Mouse (Mus musculus) regulatory T cell (primary cell): ENCODE results near the gene Ctc1.
"Not testable (repeated sequence)": the region's sequence is repeated elsewhere in the genome, so short reads cannot be mapped to it uniquely, and the experiment has no call there.

Experiments used
- in situ Hi-C: fragments of 300-600 bp; cut with MboI, MseI; formaldehyde crosslinking; loops from one replicate; pipeline ENCODE4 v1.15.1; 2025; ENCODE audit warnings: high pct_unique_total_duplicates

Ctc1 gene

DNA sequence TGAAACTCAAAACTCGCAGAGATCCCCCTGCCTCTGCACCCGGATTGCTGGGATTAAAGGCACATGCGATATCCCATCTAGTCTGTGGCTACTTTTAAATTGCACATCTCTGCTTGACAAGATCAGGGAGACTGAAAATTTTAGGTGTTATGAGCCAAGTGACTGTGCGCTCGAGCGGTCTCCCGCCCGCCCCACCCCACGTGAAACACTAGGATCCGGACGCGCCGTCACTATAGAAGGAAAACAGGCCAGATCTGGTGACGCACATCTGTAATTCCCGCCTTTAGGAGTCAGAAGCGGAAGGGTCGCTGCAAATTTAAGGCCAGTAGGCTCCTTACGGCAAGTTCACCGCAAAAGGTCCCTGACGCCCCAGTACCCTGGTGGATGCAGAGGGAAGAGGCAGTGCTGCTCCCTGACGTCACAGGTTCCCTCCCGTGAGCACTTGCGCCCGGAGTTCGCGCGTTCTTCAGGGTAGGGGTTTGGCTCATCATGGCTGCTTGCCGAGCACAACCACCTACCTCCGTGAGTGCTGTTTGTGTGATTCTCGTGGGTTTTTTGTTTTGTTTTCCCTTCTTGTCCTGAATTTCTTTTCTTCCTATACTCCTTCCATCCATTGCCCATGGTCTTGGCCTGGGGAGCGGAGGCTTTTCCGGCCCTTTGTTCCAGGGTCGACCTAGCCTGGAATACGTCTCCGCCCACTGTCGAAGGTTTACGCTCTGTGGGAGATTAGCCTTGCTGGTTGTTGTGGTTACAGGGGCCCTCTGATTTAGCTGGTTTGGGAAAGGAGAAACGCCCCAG, at the start of gene Ctc1:
Ctc1 (plus strand) TSS at position 268 of the 798 bp plus-strand sequence.
- in situ Hi-C loops: no loop called here

DNA sequence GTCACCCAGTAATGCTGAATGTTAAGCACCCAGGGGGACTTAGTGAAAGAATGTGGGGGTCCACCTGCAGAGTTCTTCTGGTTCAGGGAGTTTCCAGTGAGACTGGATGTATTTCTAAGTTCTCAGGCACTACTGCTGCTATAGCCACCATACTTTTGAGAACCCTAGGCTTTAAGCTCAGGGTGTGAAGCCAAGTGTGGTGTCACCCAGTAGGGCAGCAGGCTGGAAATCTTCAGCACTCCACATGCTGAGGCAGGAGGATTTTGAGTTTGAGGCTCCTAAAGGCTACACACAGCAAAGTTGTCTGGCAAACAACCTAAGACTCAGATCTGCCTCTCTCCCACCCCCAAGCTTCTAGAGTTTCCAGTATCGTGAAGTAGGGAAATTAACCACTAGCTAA, 49.2 kb upstream of the Ctc1 start:
- in situ Hi-C loops: no loop called here

DNA sequence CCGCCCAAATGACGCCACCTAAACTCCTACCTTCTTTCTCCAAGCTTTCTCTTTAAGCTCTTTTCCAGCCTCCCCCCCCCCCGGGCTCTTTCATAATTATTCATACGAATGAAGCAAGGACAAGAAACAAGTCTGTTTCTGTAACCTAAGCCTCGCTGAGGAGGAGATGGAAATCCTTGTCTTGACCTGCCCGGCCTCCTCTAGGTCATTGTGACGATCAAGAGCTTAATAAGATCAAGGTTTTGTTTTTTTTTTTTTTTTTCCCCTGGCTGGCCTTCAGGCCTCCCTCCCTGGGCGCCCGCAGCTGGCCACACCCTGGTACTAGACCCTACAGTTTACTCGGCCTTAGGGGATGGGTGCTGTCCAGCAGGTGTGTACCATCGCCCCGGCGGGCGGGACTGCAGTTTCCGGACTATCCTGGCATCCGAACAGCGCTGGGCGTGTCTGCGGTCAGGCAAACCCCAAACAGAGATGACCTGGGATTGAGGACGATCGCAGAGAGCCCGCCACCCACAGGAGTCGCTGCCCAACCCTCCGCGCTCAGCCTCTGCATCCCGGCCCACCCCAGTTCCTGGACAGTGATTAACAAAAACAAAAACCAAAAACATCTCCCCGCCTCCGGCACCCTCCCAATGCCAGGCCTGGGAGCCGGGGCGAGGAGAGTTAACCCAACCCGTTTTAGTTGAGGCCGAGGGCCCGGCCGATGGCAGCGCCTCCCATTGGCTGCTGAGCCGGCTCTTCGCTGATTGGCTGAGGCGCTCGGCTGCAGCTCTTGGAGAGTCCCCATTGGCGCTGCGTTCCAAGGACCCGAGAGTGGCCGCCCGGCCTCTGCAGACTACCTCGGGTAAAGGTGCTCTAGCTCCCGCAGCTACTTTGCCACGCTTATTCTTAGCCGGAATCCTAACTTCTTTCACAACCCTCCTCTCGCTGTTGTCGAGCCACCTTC, 48.1 kb upstream of the Ctc1 start, which contains the start of gene Slc25a35:
Slc25a35 (plus strand) TSS at position 795 of the 946 bp plus-strand sequence.
- in situ Hi-C loops: no loop called here

DNA sequence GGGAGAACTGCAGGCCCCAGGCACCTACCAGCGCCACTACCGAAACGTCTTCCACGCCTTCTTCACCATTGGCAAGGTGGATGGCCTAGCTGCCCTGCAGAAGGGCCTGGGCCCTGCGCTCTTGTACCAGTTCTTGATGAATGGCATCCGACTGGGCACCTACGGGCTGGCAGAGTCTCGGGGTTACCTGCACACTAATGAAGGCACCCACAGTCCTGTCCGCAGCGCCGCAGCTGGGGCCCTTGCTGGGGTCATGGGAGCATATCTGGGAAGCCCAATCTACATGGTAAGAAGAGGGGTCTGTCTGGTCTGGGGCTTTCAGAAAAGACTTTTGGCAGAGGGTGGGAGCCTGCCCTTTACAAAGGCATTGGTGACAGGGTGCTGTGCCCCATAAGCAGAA, 47.0 kb upstream of the Ctc1 start:
- in situ Hi-C loops: no loop called here

DNA sequence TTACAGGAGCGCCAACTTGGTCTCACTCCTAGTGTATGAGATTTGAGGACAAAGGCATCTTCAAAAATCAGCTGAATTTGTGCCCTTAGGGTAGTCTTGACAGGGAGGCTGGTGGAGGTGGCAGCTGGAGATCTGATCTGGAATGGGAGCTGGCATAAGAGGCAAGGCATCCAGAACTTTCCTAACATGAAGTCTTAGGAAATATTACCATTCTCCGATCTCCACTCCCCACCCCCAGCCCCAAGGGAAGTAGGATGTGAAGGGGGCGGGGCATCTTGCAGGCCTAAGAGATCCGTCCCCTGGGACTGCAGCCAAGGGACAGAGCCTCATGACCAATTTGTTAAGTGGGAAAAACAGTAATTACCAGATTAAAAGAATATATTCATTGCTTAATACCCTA, 45.5 kb upstream of the Ctc1 start:
- in situ Hi-C loops: no loop called here

DNA sequence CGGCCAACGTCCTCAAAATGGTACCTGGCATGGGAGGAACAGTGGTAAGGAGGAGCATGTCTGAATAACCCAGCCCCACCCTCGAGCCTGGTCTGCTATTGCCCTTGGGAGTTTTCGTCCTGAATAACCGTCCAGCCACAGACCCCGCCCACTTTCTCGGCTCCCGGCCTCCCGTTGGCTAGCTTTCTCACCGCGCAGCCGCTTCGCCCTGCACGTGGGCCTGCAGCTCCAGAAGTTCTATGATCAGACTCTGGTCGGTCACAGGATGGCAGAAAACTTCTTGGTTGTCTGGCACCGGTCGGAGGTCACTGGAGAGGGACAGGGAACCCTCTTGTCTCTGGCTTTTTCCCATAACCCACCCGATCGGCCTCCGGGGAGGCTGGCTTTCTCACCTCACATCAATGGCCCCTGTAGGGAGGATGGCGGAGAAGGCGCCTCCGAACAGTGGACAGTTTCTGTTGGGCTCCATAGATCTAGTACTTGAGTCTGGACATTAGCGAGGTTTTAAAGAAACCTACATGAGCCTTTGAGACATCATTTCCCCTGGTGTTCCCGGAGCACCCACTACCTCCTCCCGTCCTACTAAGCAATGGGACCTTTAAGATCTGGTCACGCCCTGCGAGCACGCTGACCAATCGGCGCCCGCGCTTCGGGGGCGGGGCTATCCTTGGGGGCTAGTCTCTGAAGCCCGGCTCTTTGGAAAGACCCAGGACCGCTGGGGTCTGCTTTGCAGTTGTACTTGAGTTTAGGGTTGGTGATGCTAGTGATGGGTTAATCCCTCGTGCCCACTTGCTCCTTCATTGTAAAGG, 42.3 kb upstream of the Ctc1 start:
- in situ Hi-C loops: not testable (repeated sequence)

DNA sequence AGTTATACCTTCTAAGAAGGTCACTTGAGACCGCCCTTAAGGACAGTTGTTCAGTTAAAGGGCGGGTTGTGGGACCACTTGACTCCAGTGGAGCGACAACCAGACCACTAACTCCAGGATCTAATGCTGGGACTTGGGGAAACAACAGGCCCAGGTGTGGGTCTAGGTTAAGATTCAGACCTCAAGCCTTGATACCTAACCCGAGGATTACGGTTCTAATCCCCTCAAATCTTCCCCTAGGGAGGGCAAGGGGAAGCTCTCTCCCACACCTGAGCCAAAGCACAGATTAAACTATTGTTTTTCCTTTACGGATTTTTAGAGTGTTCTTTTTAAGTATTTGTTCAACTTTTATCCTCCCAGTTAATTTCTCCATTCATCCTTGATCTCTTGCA, 41.7 kb upstream of the Ctc1 start:
- in situ Hi-C loops: no loop called here

DNA sequence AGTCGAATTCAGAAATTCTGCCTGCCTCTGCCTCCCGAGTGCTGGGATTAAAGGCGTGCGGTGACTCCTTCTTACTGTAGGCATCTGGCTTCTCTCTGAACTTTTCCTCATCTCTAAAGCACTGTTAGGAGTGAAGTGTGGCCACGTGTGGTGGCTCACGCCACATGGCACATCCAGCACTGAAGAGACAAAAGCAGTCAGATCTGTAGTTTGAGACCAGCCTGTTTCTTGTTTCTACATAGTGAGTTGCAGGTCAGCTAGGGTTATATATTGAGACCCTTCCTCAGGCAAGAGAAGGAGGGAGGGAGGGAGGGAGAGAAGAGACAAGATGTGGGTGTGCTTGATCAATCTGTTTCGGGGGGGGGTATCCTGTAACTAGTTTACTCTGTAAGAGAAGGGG, 40.6 kb upstream of the Ctc1 start, which contains the start of gene Rangrf:
Rangrf (minus strand) TSS at position 101 of the 400 bp plus-strand sequence.
- in situ Hi-C loops: no loop called here

DNA sequence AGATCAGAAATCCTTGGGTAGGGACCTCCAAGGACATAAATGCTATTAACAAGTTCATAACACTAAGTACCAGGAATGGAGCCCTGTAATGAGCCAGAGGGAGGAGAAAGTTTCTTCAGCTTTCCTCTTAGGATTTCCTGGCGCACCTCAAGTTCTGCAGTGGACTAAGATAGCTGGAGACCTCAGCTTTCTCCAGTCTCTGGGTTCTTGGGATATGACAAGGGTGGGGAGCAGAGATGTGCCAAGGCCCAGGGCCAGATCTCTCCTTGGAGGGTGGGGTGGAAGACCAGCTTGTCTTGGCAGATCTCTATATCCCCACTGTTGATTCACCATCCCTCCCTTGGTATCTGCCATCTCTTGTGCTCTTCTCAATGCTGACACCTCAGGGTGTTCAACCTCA, 40.1 kb upstream of the Ctc1 start:
- in situ Hi-C loops: no loop called here

DNA sequence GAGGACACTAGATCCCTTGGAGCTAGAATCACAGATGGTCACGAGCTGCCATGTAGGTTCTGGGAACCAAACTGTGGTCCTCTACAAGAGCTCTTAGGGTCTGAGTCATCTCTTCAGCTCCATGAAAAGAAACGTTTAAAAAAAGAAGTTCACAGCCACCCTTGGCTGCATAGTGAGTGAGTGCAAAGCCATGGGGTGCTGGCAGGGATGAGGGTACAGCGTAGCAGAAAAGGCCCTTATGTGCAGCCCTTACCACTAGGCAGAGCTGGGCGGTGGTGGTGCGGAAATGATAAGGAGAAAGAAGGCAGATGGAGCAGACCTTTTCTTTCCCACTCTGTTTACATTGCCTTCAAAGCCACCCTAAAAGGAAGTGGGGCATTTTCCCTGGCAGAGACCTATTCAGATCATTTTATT, 36.4 kb upstream of the Ctc1 start:
- in situ Hi-C loops: no loop called here

DNA sequence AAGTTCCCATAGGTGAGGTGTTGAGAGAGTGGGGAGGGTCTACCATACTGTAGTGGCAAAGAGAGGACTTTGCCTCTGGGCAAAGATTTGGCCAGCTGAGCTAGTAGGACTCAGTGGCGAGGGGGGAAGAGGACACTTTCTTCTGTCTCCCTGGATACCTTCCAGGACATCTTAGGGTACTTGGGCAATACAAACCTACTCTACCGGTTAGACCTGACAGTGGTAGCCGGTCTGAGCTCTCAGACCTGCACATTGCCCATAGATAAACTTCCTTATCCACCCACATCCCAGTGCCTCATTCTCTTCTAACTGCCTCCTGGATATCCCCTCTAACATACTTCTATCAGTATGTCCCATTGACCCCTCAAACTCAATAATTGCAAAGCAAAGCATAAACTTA, 34.8 kb upstream of the Ctc1 start:
- in situ Hi-C loops: no loop called here

DNA sequence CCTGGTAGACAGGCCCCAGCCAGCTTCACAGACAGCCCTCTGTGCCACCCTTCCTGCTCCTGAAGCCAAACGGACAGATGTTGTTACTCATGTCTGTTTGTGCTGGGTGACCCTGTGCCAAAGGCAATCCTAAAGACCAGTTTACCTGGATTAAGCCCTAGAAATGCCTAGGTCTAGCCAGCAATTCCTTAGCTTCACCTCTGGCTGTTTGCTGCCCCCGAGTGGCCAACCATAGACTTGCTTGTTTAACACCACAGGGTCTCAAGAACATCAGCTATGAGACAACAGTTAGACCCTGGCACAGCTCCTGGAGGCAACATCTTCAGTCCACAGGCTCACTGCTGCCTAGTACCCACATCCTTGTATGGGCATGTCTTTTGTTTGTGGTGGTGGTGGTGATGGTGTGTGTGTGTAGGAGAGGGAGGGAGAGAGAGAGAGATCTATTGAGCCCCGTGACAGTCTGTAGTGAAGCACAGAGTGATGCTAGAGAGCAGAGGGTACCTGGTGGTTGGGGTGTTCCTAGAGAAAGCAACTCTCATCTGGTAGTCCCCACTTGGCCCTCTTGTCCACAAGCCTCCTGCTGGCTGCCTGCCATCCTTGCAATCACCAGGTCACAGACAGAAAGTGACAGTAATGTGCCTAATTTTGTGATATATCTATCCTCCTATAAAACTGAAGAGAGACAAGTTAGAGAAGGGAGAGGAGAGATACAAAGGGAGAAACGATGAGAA, 32.9 kb upstream of the Ctc1 start:
- in situ Hi-C loops: no loop called here

DNA sequence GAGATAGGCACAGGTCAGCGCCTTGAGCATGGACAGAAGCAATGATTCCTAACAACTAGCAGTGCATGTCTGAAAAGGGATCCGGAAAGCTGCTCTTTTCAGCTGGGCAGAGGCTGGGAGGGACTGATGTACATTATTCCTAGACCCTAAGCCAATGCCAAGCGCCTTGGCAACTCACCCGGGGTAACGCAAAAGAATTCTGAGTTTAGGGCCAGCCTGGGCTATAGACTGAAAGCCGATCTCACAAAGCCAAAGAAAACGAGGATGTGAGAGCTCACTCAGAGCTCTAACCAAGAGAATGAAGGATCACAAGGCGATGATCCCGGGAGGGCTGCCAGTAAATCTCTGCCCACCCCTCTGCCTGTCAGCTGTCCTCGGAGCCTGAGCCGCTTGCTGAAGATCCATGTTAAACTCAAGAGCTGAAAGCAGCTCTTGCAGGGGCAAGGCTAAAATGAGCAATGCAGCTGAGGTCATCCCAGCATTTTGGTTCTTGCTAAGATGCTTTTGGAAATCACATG, 28.3 kb upstream of the Ctc1 start:
- in situ Hi-C loops: loop anchor here (5.0 kb wide), 1 partner anchor 75 kb away; no protein-coding TSS in a partner anchor

DNA sequence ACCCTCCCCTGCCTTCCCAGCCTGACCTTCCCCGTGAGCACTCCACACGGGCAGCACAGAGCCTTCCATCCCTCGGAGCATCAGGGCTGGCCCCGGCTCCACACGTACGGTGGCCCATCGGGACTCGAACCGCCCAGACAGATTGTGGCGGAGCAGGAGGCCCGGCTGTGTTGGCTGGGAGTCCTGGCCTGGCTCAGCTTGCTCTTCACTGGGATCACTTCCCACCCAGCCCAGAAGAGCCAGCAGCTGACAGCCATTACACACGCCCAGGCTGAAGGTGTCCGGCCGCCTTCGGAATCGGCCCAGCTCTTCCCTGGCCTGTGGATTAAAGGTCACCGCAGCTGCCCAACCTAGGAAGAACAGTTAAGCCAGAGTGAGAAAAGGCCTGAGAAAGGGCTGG, 27.4 kb upstream of the Ctc1 start:
- in situ Hi-C loops: loop anchor here (5.0 kb wide), 1 partner anchor 76 kb away; no protein-coding TSS in a partner anchor

DNA sequence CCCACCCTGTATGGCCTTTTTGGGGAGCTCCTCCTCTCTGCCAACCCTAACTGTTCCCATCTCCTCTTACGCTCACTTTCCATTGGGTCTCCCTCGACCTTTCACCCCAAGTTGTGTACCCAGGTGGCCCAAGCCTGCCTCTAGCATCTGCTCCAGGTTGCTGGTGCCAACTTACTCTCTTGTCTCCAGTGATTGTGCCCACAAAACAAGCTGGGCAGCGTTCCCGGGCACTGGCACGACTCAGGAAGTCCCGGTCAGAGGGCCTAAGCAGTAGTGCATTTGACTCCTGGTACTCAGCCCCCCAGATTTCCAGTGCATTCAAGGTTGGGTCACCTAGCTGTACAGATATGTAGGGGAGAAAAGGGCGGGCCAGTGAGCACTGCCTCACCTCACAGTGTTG, 22.6 kb upstream of the Ctc1 start:
- in situ Hi-C loops: no loop called here

DNA sequence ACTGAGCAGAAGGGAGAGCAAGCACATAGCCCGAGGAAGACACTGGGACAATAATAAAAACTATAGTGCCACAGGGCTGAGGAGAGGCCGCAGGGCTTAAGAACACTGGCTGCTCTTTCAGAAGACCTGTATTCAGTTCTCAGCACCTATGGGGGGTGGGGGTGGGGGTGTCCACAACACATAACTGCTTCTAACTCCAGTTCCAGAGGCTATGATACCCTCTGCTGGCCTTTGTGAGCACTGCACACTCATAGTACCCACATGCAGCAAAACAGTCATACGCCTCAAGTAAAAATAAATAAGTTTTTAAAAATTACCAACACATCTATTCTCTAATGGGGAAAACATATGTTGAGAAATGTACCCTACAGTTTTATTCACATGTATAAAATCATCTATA, 21.3 kb upstream of the Ctc1 start:
- in situ Hi-C loops: no loop called here

DNA sequence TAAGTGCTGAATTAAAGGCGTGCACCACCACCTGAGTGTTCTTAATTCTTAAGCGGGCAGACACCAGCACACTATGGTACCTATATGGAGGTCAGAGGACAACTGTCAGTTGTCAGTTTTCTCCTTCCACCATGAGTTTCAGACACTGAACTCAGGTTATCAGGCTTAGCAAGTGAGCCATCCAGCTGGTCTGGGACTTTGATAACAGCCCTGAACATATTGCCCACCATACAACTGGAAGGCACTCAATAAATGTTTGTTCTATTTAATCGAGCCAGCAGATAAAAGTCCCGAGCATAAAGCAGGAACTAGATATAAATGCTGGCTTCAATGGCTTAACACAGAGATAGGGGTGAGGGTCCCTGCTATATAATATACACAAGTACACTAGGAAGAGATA, 18.6 kb upstream of the Ctc1 start:
- in situ Hi-C loops: no loop called here

DNA sequence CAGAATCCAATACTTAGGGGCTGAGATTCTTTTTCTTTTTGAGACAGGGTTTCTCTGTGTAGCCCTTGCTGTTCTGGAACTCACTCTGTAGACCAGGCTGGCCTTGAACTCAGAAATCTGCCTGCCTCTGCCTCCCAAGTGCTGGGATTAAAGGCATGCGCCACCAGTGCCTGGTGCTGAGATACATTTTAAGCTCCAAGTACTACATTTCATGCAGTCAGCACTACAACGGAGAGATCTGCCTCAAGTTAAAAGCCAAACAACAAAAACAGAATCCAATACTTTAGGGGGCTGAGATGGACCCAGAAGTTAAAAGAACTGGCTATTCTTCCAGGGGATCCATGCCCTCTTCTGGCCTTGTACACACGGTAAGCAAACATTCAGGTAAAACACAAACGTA, 12.9 kb upstream of the Ctc1 start:
- in situ Hi-C loops: not testable (repeated sequence)

DNA sequence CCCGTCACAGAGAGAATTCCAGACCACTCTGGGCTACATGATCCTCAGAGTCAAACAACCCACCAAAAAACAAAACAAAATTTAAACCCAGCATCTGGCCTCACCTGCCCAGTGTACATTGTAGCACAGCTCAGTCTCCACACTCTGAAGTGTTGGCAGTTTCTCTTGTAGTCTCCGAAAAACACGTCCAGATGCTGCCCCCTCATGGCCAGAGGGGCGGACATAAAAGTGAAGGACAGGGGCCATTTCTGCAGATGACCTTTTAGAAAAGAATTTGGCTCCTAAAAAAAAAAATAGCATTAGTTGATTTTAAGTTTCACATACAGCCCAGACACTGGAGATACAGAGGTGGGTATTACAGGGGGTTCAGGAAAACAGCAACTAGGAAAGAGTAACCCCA, 12.1 kb upstream of the Ctc1 start:
- in situ Hi-C loops: no loop called here

DNA sequence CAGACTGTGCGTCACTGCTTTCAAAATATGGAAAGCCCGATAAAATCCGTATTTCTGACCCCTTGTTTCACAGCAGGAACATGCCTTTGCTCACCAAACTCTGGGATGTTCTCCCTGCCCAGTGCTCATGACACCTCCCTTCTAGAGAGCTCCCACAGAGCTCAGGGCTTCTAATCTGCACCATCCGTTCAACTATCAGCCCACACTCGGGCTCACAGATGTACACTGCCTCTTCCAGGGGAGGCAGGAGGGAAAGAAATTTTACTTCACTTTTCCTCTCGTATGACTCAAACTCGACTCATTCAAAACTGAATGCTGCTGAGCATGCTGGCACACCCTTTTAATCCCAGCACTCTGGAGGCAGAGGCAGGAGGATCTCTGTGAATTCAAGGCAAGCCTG, 10.5 kb upstream of the Ctc1 start:
- in situ Hi-C loops: no loop called here

DNA sequence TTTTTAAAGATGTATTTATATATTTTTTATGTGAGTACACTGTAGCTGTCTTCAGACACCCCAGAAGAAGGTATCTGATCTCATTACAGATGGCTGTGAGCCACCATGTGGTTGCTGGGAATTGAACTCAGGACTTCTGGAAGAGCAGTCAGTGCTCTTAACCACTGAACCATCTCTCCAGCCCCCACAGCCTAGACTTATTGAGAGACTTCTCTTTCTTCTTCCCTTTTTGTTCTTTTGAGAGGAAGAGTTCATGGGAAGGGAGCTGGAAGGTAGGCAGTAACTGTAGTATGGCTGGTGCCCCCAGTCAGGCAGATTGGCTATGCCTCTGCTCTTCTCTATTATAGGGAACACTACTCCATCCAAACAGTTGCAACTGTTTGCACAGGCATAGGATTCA, 9.1 kb upstream of the Ctc1 start:
- in situ Hi-C loops: not testable (repeated sequence)
